Mouse (Mus musculus): ENCODE measurements around the gene Gemin8. TPM values are rescaled to one million over a fixed set of nuclear protein-coding genes. Genes with fewer than 3 reads are reported as not detected.
A peak's percentile ranks its signal among the peaks of the same experiment; 100 is the strongest.

Gene Gemin8
- total RNA-seq, 2 experiments from 2014 or later, result 0.87 to 1.3 TPM

GRCm38 (mm10) chrX:166229750-166230149 lies 59.5 kb downstream of the Gemin8 start:
- no peak for DNase-seq

GRCm38 (mm10) chrX:166230515-166231267 lies 60.4 kb downstream of the Gemin8 start:
- DNase-seq, result no peak

DNA sequence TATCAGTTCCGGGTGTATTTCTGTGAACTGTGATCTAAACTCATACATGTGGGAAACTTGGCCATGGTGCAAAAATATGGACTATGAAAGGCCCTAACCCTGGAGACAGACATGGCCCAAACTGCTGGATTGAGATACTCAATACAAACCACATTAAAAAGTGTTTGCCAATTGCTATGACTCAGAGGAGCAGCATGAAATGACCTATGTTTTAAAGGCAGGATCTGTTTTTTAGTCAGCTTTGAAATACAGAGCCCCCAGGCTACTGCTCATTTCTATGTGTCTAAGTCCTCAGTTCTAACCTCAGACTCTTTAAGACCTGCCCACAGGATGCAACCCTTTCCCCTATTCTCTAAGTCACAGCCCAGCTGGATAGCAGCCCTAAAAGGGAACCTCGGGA lies 65.9 kb downstream of the Gemin8 start:
- DNase-seq, result no peak

- DNase-seq, result peak; percentile 17
Observed at GRCm38 (mm10) chrX:166238831-166239460, 68.7 kb downstream of the Gemin8 start, which contains the start of gene Gpm6b. Gene Gpm6b (plus strand): TSS chrX:166238911.

GRCm38 (mm10) chrX:166239520-166239919 lies 69.3 kb downstream of the Gemin8 start:
- DNase-seq, result no peak

Other genes with a start within 250 kb of the Gemin8 start
- gene Gpm6b, start 68.5 kb downstream of the Gemin8 start, total RNA-seq (2021), result 1 to 10 TPM; 5.1 to 5.9 TPM